Comparison of ENCODE assay signal across 8 mouse cellular contexts in genomic region chr3:107466577-107466976, GRCm38 (mm10). TPM values are rescaled to one million over a fixed set of nuclear protein-coding genes. Genes with fewer than 3 reads are reported as not detected.
DNase-seq lines count a peak whose midpoint lies in the region; ATAC-seq and TF ChIP-seq lines count a peak whose summit lies in the region.

No protein-coding gene starts in this region.

- no peak overlapping the region for H3K9ac ChIP-seq in intestine, embryonic 14.5 days (ENCODE audit: low read length)
- no peak overlapping the region for H3K9ac ChIP-seq in intestine, embryonic 16.5 days (ENCODE audit: low read depth, low read length)
- no peak overlapping the region for H3K9ac ChIP-seq in hindbrain, embryonic 11.5 days (ENCODE audit: low read depth, low read length)

- H3K4me2 ChIP-seq in intestine, embryonic 14.5 days (ENCODE audit: low read length), result no peak overlapping the region
- H3K4me2 ChIP-seq in intestine, embryonic 16.5 days (ENCODE audit: low read depth, low read length), result no peak overlapping the region
- no peak overlapping the region for H3K4me2 ChIP-seq in hindbrain, embryonic 11.5 days (replicated peaks; ENCODE audit: low read depth, low read length)

- H3K9me3 ChIP-seq in intestine, embryonic 14.5 days (ENCODE audit: control insufficient read depth, low read length), result no peaks in the 10 kb centered on the region
- no peaks in the 10 kb centered on the region for H3K9me3 ChIP-seq in intestine, embryonic 16.5 days (ENCODE audit: control insufficient read depth, low read length)
- no peaks in the 10 kb centered on the region for H3K9me3 ChIP-seq in embryonic facial prominence, embryonic 10.5 days
- no peaks in the 10 kb centered on the region for H3K9me3 ChIP-seq in hindbrain, embryonic 11.5 days (ENCODE audit: control insufficient read depth, low read length)

- DNase-seq in intestine, embryonic 14.5 days (ENCODE audit: low spot score), result peak; percentile 88
- peak; percentile 75 to 77 for DNase-seq in adrenal gland, postnatal 36 days
- DNase-seq in embryonic facial prominence, embryonic 10.5 days (ENCODE audit: low spot score), result peak; percentile 82
- peak; percentile 87 for DNase-seq in hindbrain, embryonic 11.5 days (ENCODE audit: low spot score)
- DNase-seq in left cerebral cortex, postnatal 36 days (ENCODE audit: low spot score in 2 of 2), result peak; percentile 70 to 71
- peak; percentile 65 for DNase-seq in naive thymus-derived CD4-positive, alpha-beta T cell, adult 2 months (ENCODE audit: low read depth)
- DNase-seq in thymus, adult 2 months, result peak; percentile 69

- no peaks in the 10 kb centered on the region for H3K4me1 ChIP-seq in intestine, embryonic 14.5 days (replicated peaks; ENCODE audit: control insufficient read depth, insufficient read depth, low read length)
- H3K4me1 ChIP-seq in intestine, embryonic 16.5 days (ENCODE audit: control insufficient read depth, insufficient read depth, low read length), result no peaks in the 10 kb centered on the region
- no peaks in the 10 kb centered on the region for H3K4me1 ChIP-seq in embryonic facial prominence, embryonic 10.5 days
- no peaks in the 10 kb centered on the region for H3K4me1 ChIP-seq in hindbrain, embryonic 11.5 days (replicated peaks; ENCODE audit: control insufficient read depth, insufficient read depth, low read length)
- no peaks in the 10 kb centered on the region for H3K4me1 ChIP-seq in thymus, adult 2 months (replicated peaks; ENCODE audit: control insufficient read depth, insufficient read depth, low read length)

- H3K36me3 ChIP-seq in intestine, embryonic 14.5 days (ENCODE audit: control insufficient read depth, insufficient read depth, low read length), result no peaks in the 10 kb centered on the region
- no peaks in the 10 kb centered on the region for H3K36me3 ChIP-seq in intestine, embryonic 16.5 days (ENCODE audit: control insufficient read depth, insufficient read depth, low read length)
- no peaks in the 10 kb centered on the region for H3K36me3 ChIP-seq in embryonic facial prominence, embryonic 10.5 days (replicated peaks)
- H3K36me3 ChIP-seq in hindbrain, embryonic 11.5 days (ENCODE audit: control insufficient read depth, insufficient read depth, low read length), result no peaks in the 10 kb centered on the region
- no peaks in the 10 kb centered on the region for H3K36me3 ChIP-seq in thymus, adult 2 months (ENCODE audit: control insufficient read depth, insufficient read depth, low read length)

- ATAC-seq in intestine, embryonic 14.5 days (replicated peaks; ENCODE audit: low FRiP score, low TSS enrichment, low read depth), result no peak; the same call in 1 of the 2 replicates
- no peak for ATAC-seq in intestine, embryonic 16.5 days
- no peak for ATAC-seq in hindbrain, embryonic 11.5 days (ENCODE audit: low FRiP score)

- TF ChIP-seq POLR2A in thymus, adult 2 months (IDR thresholded peaks at IDR 0.05; ENCODE audit: control insufficient read depth, extremely low read depth, insufficient read depth, low read length, poor library complexity), result no peak

- no peak overlapping the region for H3K27ac ChIP-seq in intestine, embryonic 14.5 days (ENCODE audit: low read depth)
- no peak overlapping the region for H3K27ac ChIP-seq in intestine, embryonic 16.5 days (ENCODE audit: low read length)
- H3K27ac ChIP-seq in embryonic facial prominence, embryonic 10.5 days (replicated peaks), result no peak overlapping the region
- no peak overlapping the region for H3K27ac ChIP-seq in hindbrain, embryonic 11.5 days (ENCODE audit: low read depth, low read length)
- H3K27ac ChIP-seq in thymus, adult 2 months (ENCODE audit: control insufficient read depth, insufficient read depth, low read length), result no peak overlapping the region

- 6% methylated on average over 6 of the region's 6 CpGs for WGBS in intestine, embryonic 14.5 days
- WGBS in intestine, embryonic 16.5 days, result 5% methylated on average over 6 of the region's 6 CpGs
- 9% methylated on average over 6 of the region's 6 CpGs for WGBS in embryonic facial prominence, embryonic 10.5 days
- WGBS in hindbrain, embryonic 11.5 days, result 17% methylated on average over 6 of the region's 6 CpGs
- 3% methylated on average over 6 of the region's 6 CpGs for WGBS in thymus, adult 2 months

- H3K4me3 ChIP-seq in intestine, embryonic 14.5 days (ENCODE audit: low read depth, low read length), result no peak overlapping the region
- no peak overlapping the region for H3K4me3 ChIP-seq in intestine, embryonic 16.5 days (ENCODE audit: low read length)
- H3K4me3 ChIP-seq in embryonic facial prominence, embryonic 10.5 days, result no peak overlapping the region
- H3K4me3 ChIP-seq in hindbrain, embryonic 11.5 days (ENCODE audit: low read depth, low read length), result no peak overlapping the region
- no peak overlapping the region for H3K4me3 ChIP-seq in thymus, adult 2 months (ENCODE audit: control insufficient read depth, insufficient read depth, low read length)

- intact Hi-C loops in left cerebral cortex, postnatal 36 days (cut with DNase I), result loop anchor here (5.0 kb wide), 1 partner anchor 259 kb away; no protein-coding TSS in a partner anchor

- peaks cover 39% of the 10 kb centered on the region for H3K27me3 ChIP-seq in intestine, embryonic 14.5 days (replicated peaks; ENCODE audit: control insufficient read depth, insufficient read depth, low read length)
- H3K27me3 ChIP-seq in intestine, embryonic 16.5 days (replicated peaks; ENCODE audit: control insufficient read depth, insufficient read depth, low read length), result peaks cover 12% of the 10 kb centered on the region
- H3K27me3 ChIP-seq in embryonic facial prominence, embryonic 10.5 days (replicated peaks; ENCODE audit: low read depth, poor library complexity, severe bottlenecking), result peaks cover 70% of the 10 kb centered on the region
- H3K27me3 ChIP-seq in hindbrain, embryonic 11.5 days (ENCODE audit: control insufficient read depth, insufficient read depth, low read length), result peaks cover 7% of the 10 kb centered on the region
- H3K27me3 ChIP-seq in thymus, adult 2 months (ENCODE audit: control insufficient read depth, insufficient read depth, low read length), result no peaks in the 10 kb centered on the region

- peak; percentile 46; the same call in 1 of the 2 replicates for TF ChIP-seq CTCF in thymus, adult 2 months (IDR thresholded peaks at IDR 0.05; ENCODE audit: borderline replicate concordance, control insufficient read depth, extremely low read depth, insufficient read depth, low read length, poor library complexity)

RNA-seq across cellular contexts. Expression of gene Kcnc4, which starts 7.2 kb away (rescaled TPM):
- 0.09 TPM in 1 of 2 replicates, not detected in the other for polyA plus RNA-seq in intestine, embryonic 14.5 days (2014; fragmentation: Nextera tagmentation; extraction: Ambion mirVana)
- 0.05 TPM in 1 of 2 replicates, not detected in the other for polyA plus RNA-seq in intestine, embryonic 16.5 days (2015; fragmentation: Nextera tagmentation; extraction: Ambion mirVana)
- 10 to 100 TPM in 1 of 2 experiments, 1 to 10 TPM in 1; 5.1 to 10.5 TPM for total RNA-seq in adrenal gland, postnatal 36 days (2021)
- polyA plus RNA-seq in embryonic facial prominence, embryonic 10.5 days (2016; fragmentation: Nextera tagmentation; extraction: Ambion mirVana), result 0.32 and 0.33 TPM in 2 replicates
- 0.22 and 0.25 TPM in 2 replicates for polyA plus RNA-seq in hindbrain, embryonic 11.5 days (2014; fragmentation: Nextera tagmentation; extraction: Ambion mirVana)
- 10 to 100 TPM; 65.5 to 73.0 TPM for total RNA-seq in left cerebral cortex, postnatal 36 days (2021)
- 0.31 and 0.43 TPM in 2 replicates for polyA plus RNA-seq in thymus, adult 2 months (2012; rRNA removed)

RNA-seq across cellular contexts. Expression of gene Slc6a17, which starts 51.2 kb away (rescaled TPM):
- 2.0 and 3.3 TPM in 2 replicates for polyA plus RNA-seq in intestine, embryonic 14.5 days (2014; fragmentation: Nextera tagmentation; extraction: Ambion mirVana)
- polyA plus RNA-seq in intestine, embryonic 16.5 days (2015; fragmentation: Nextera tagmentation; extraction: Ambion mirVana), result 0.97 and 1.1 TPM in 2 replicates
- total RNA-seq in adrenal gland, postnatal 36 days (2021), result 10 to 100 TPM in 1 of 2 experiments, 1 to 10 TPM in 1; 2.5 to 10.7 TPM
- 2.2 and 4.9 TPM in 2 replicates for polyA plus RNA-seq in embryonic facial prominence, embryonic 10.5 days (2016; fragmentation: Nextera tagmentation; extraction: Ambion mirVana)
- polyA plus RNA-seq in hindbrain, embryonic 11.5 days (2014; fragmentation: Nextera tagmentation; extraction: Ambion mirVana), result 1.9 and 3.5 TPM in 2 replicates
- total RNA-seq in left cerebral cortex, postnatal 36 days (2021), result 100 to 1,000 TPM; 377 to 415 TPM
- 0.46 and 0.53 TPM in 2 replicates for polyA plus RNA-seq in thymus, adult 2 months (2012; rRNA removed)
